10 mouse cellular contexts compared by ENCODE assay signal in genomic region chr10:116177390-116178179, GRCm38 (mm10).
DNase-seq lines count a peak whose midpoint lies in the region; ATAC-seq and TF ChIP-seq lines count a peak whose summit lies in the region.
"Had no signal": no experiment of that assay in that cellular context is flagged by ENCODE, and none has a peak within 500 bp of the region (broad histone marks: within the 10 kb centered on the region; RNA-seq: fewer than 3 reads in every experiment).

No protein-coding gene starts in this region.

- H3K27ac ChIP-seq in CH12.LX (ENCODE audit: insufficient read depth, low read depth) = no peak overlapping the region
- H3K27ac ChIP-seq in hindbrain, embryonic 13.5 days = no peak overlapping the region

- 37% methylated on average over 21 of the region's 21 CpGs for WGBS in hindbrain, embryonic 13.5 days

- H3K27me3 ChIP-seq in CH12.LX (replicated peaks) = no peaks in the 10 kb centered on the region
- H3K27me3 ChIP-seq in hindbrain, embryonic 13.5 days = no peaks in the 10 kb centered on the region

- 0 out of 4 replicates have a peak, but pooled peaks cover 0 to 2% of the 10 kb centered on the region in 2 experiments for H3K4me1 ChIP-seq in CH12.LX (ENCODE audit: control insufficient read depth in 1 of 2, insufficient read depth in 2 of 2)
- peaks cover 8% of the 10 kb centered on the region for H3K4me1 ChIP-seq in hindbrain, embryonic 13.5 days (replicated peaks)

- H3K79me2 ChIP-seq in CH12.LX (replicated peaks; ENCODE audit: control insufficient read depth, extremely low read depth, insufficient read depth, poor library complexity, severe bottlenecking) = no peaks in the 10 kb centered on the region

- intact Hi-C loops in left cerebral cortex, postnatal 10 days (cut with DNase I) = no loop called here

- H3K4me3 ChIP-seq in CH12.LX (replicated peaks in 1 of 3; ENCODE audit: low read depth in 2 of 3, low read length in 2 of 3, poor library complexity in 1 of 3) = peak overlapping the region in 1 of 3 experiments; percentile 31
- no peak overlapping the region for H3K4me3 ChIP-seq in hindbrain, embryonic 13.5 days

- no peak for TF ChIP-seq POLR2A in CH12.LX (IDR thresholded peaks at IDR 0.05; ENCODE audit: low read depth, low read length)

- H3K4me2 ChIP-seq in CH12.LX (ENCODE audit: insufficient read depth, low read depth, poor library complexity, severe bottlenecking) = peak overlapping the region; percentile 80; the same call in 1 of the 2 replicates
- H3K4me2 ChIP-seq in hindbrain, embryonic 13.5 days = peak overlapping the region; percentile 36

- in situ Hi-C loops in CH12.LX (cut with MboI; ENCODE audit: low pct_ligation_motif_present, low pct_unique_long_range_greater_than_20kb, low sequenced_read_pairs) = loop anchor here (25.0 kb wide), 1 partner anchor 90 kb away; no protein-coding TSS in a partner anchor

- no peak overlapping the region for H3K9ac ChIP-seq in CH12.LX (ENCODE audit: insufficient read depth, low read depth)
- no peak overlapping the region for H3K9ac ChIP-seq in hindbrain, embryonic 13.5 days

- no peak for TF ChIP-seq EP300 in CH12.LX (IDR thresholded peaks at IDR 0.05; ENCODE audit: low read length)

- ATAC-seq in frontal cortex, adult (ENCODE audit: low TSS enrichment) = 0 out of 2 replicates have a peak, but pooled peaks have one; percentile 9
- no peak for ATAC-seq in hindbrain, embryonic 13.5 days (ENCODE audit: low FRiP score)
- peak; percentile 69 for ATAC-seq in megakaryocyte progenitor cell, adult 5-6 weeks (replicated peaks; ENCODE audit: poor library complexity)

- dilution Hi-C loops in CH12.LX (cut with MboI; ENCODE audit: extremely low pct_ligation_motif_present, extremely low pct_unique_long_range_greater_than_20kb, low sequenced_read_pairs) = no loop called here

- DNase-seq in frontal cortex, postnatal 25 days (ENCODE audit: low spot score in 2 of 2) = no peak
- DNase-seq in CH12.LX (ENCODE audit: extremely low read depth) = no peak
- DNase-seq in left cerebral cortex, postnatal 10 days (ENCODE audit: extremely low spot score in 1 of 2, low spot score in 2 of 2) = no peak
- no peak for DNase-seq in right cerebral cortex, adult 18-20 months
- no peak for DNase-seq in cerebellum, adult 9-10 months
- DNase-seq: adrenal gland, postnatal 14 days; gastrocnemius, postnatal 25 days had no signal

- no peak for TF ChIP-seq RAD21 in CH12.LX (IDR thresholded peaks at IDR 0.05; ENCODE audit: low read depth, low read length)

- H3K9me3 ChIP-seq in CH12.LX (replicated peaks; ENCODE audit: low read length) = no peaks in the 10 kb centered on the region
- H3K9me3 ChIP-seq in hindbrain, embryonic 13.5 days = no peaks in the 10 kb centered on the region

- TF ChIP-seq CTCF in CH12.LX (conservative IDR thresholded peaks at IDR 0.05 in 1 of 2, IDR thresholded peaks at IDR 0.05 in 1 of 2; ENCODE audit: low read depth in 2 of 2, low read length in 2 of 2) = no peak

- no peaks in the 10 kb centered on the region for H3K36me3 ChIP-seq in CH12.LX (replicated peaks in 1 of 2; ENCODE audit: control insufficient read depth in 1 of 2, insufficient read depth in 1 of 2, low read length in 1 of 2)
- H3K36me3 ChIP-seq in hindbrain, embryonic 13.5 days = no peaks in the 10 kb centered on the region

TF ChIP-seq in CH12.LX, 34 proteins besides CTCF, POLR2A, EP300 and RAD21:
- TF ChIP-seq MAX (IDR thresholded peaks at IDR 0.05; ENCODE audit: low read length) (no peak), PAX5 (IDR thresholded peaks at IDR 0.05; ENCODE audit: low read length) (no peak), E2F4 (IDR thresholded peaks at IDR 0.05; ENCODE audit: insufficient replicate concordance, low read depth, low read length) (no peak), MAZ (IDR thresholded peaks at IDR 0.05; ENCODE audit: low read depth, low read length) (no peak), ELF1 (IDR thresholded peaks at IDR 0.05; ENCODE audit: low read depth, low read length) (no peak), MEF2A (IDR thresholded peaks at IDR 0.05; ENCODE audit: borderline replicate concordance, low read depth, low read length) (no peak), CHD1 (IDR thresholded peaks at IDR 0.05; ENCODE audit: low read depth, low read length) (no peak), ZMIZ1 (IDR thresholded peaks at IDR 0.05; ENCODE audit: low read depth, low read length) (no peak), MXI1 (IDR thresholded peaks at IDR 0.05; ENCODE audit: low read depth, low read length) (no peak), ZC3H11A (IDR thresholded peaks at IDR 0.05; ENCODE audit: low read depth, low read length) (no peak), UBTF (IDR thresholded peaks at IDR 0.05; ENCODE audit: low read depth, low read length) (no peak), POLR2AphosphoS2 (IDR thresholded peaks at IDR 0.05; ENCODE audit: low read depth, low read length) (no peak), MYC (IDR thresholded peaks at IDR 0.05; ENCODE audit: low read depth, low read length) (no peak), USF1 (IDR thresholded peaks at IDR 0.05; ENCODE audit: low read depth, low read length) (no peak)
